ENCODE assay signal across 12 mouse cellular contexts in genomic region chr8:12912011-12912410, GRCm38 (mm10). TPM values are rescaled to one million over a fixed set of nuclear protein-coding genes. Genes with fewer than 3 reads are reported as not detected.
A peak's percentile ranks its signal among the peaks of the same experiment; 100 is the strongest.
DNase-seq lines count a peak whose midpoint lies in the region; ATAC-seq lines count a peak whose summit lies in the region.
"Had no signal": no experiment of that assay in that cellular context is flagged by ENCODE, and none has a peak within 500 bp of the region (broad histone marks: within the 10 kb centered on the region; RNA-seq: fewer than 3 reads in every experiment).

No protein-coding gene starts in this region.

- H3K4me1 ChIP-seq in forebrain, embryonic 10.5 days = peaks cover 45% of the 10 kb centered on the region
- peaks cover 33% of the 10 kb centered on the region for H3K4me1 ChIP-seq in forebrain, embryonic 13.5 days
- H3K4me1 ChIP-seq in embryonic facial prominence, embryonic 13.5 days = peaks cover 22% of the 10 kb centered on the region

- H3K9ac ChIP-seq in forebrain, embryonic 13.5 days = no peak overlapping the region
- H3K9ac ChIP-seq in embryonic facial prominence, embryonic 13.5 days = no peak overlapping the region
- H3K9ac ChIP-seq: forebrain, embryonic 12.5 days; heart, embryonic 15.5 days; liver, embryonic 14.5 days had no signal

- ATAC-seq in forebrain, embryonic 13.5 days = no peak
- ATAC-seq in embryonic facial prominence, embryonic 13.5 days (ENCODE audit: insufficient number of reproducible peaks, insufficient read depth, low FRiP score, low TSS enrichment, low read depth) = peak; percentile 50; the same call in 1 of the 2 replicates

- peak; percentile 66 for DNase-seq in forebrain, embryonic 10.5 days (ENCODE audit: extremely low spot score, low spot score)
- peak; percentile 64 for DNase-seq in ES-CJ7 (ENCODE audit: low read depth, low spot score)
- DNase-seq in kidney, postnatal 25 days = peak; percentile 84 to 92
- no peak for DNase-seq in ovary, postnatal 36 days (ENCODE audit: low spot score)
- no peak for DNase-seq in thymus, postnatal 0 days (ENCODE audit: low spot score)
- no peak for DNase-seq in frontal cortex, postnatal 14 days (ENCODE audit: low spot score in 2 of 2)
- DNase-seq: cerebellum, adult 11-12 months had no signal

- peaks cover 27% of the 10 kb centered on the region; the same call in 1 of the 2 replicates for H3K27me3 ChIP-seq in forebrain, embryonic 10.5 days (ENCODE audit: poor library complexity, severe bottlenecking)
- no peaks in the 10 kb centered on the region for H3K27me3 ChIP-seq in forebrain, embryonic 13.5 days
- H3K27me3 ChIP-seq in embryonic facial prominence, embryonic 13.5 days = no peaks in the 10 kb centered on the region
- H3K27me3 ChIP-seq: forebrain, embryonic 12.5 days had no signal

- no peak overlapping the region for H3K4me2 ChIP-seq in forebrain, embryonic 13.5 days
- no peak overlapping the region for H3K4me2 ChIP-seq in embryonic facial prominence, embryonic 13.5 days
- H3K4me2 ChIP-seq: forebrain, embryonic 12.5 days; heart, embryonic 15.5 days had no signal

- peak overlapping the region; percentile 17; the same call in 1 of the 2 replicates for H3K4me3 ChIP-seq in forebrain, embryonic 10.5 days
- no peak overlapping the region for H3K4me3 ChIP-seq in forebrain, embryonic 13.5 days
- no peak overlapping the region for H3K4me3 ChIP-seq in embryonic facial prominence, embryonic 13.5 days
- H3K4me3 ChIP-seq: forebrain, embryonic 12.5 days; heart, embryonic 15.5 days had no signal

- peaks cover 5% of the 10 kb centered on the region; the same call in 1 of the 2 replicates for H3K9me3 ChIP-seq in forebrain, embryonic 10.5 days
- no peaks in the 10 kb centered on the region for H3K9me3 ChIP-seq in forebrain, embryonic 13.5 days (replicated peaks)
- no peaks in the 10 kb centered on the region for H3K9me3 ChIP-seq in embryonic facial prominence, embryonic 13.5 days
- H3K9me3 ChIP-seq: forebrain, embryonic 12.5 days; heart, embryonic 15.5 days had no signal

- H3K36me3 ChIP-seq in forebrain, embryonic 10.5 days (replicated peaks) = peaks cover 20% of the 10 kb centered on the region
- H3K36me3 ChIP-seq in forebrain, embryonic 13.5 days (ENCODE audit: poor library complexity, severe bottlenecking) = peaks cover 8% of the 10 kb centered on the region
- 0 out of 2 replicates have a peak, but pooled peaks cover 8% of the 10 kb centered on the region for H3K36me3 ChIP-seq in embryonic facial prominence, embryonic 13.5 days
- H3K36me3 ChIP-seq: heart, embryonic 15.5 days had no signal

- H3K27ac ChIP-seq in forebrain, embryonic 10.5 days = peak overlapping the region; percentile 66
- no peak overlapping the region for H3K27ac ChIP-seq in forebrain, embryonic 13.5 days
- H3K27ac ChIP-seq in embryonic facial prominence, embryonic 13.5 days = no peak overlapping the region
- H3K27ac ChIP-seq: forebrain, embryonic 12.5 days; heart, embryonic 15.5 days; liver, embryonic 14.5 days had no signal

- 11% methylated on average over 5 of the region's 5 CpGs for WGBS in forebrain, embryonic 10.5 days
- 10% methylated on average over 5 of the region's 5 CpGs for WGBS in forebrain, embryonic 13.5 days
- WGBS in embryonic facial prominence, embryonic 13.5 days = 13% methylated on average over 5 of the region's 5 CpGs

RNA-seq across cellular contexts. Expression of gene Mcf2l, which starts 38.4 kb away (rescaled TPM):
- polyA plus RNA-seq in forebrain, embryonic 10.5 days (2016; fragmentation: Nextera tagmentation; extraction: Ambion mirVana) = 26.3 and 32.5 TPM in 2 replicates
- polyA plus RNA-seq in forebrain, embryonic 13.5 days (2015; fragmentation: Nextera tagmentation; extraction: Ambion mirVana) = 80.3 and 99.0 TPM in 2 replicates
- polyA plus RNA-seq in embryonic facial prominence, embryonic 13.5 days (2015; fragmentation: Nextera tagmentation; extraction: Ambion mirVana) = 13.1 and 16.1 TPM in 2 replicates
- polyA plus RNA-seq in thymus, postnatal 0 days (2015; fragmentation: Nextera tagmentation; extraction: Ambion mirVana) = 4.8 and 5.3 TPM in 2 replicates

Comparison
In these comparisons a context has a peak if more than half of its experiments do, and no peak if none do; other contexts are left out.
1. DNase-seq: peak in forebrain, embryonic 10.5 days (single experiment), ES-CJ7 (single experiment) and kidney, postnatal 25 days (2 of 2); none in ovary, postnatal 36 days (single experiment), thymus, postnatal 0 days (single experiment) and frontal cortex, postnatal 14 days (0 of 2).